Mouse (Mus musculus) monocyte, adult 5-6 weeks (primary cell): ENCODE results near the gene Timm17b. TPM values are rescaled to one million over a fixed set of nuclear protein-coding genes. Genes with fewer than 3 reads are reported as not detected.
"Not testable (repeated sequence)": the region's sequence is repeated elsewhere in the genome, so short reads cannot be mapped to it uniquely, and the experiment has no call there.

ENCODE experiments used
- ATAC-seq: fragments of 153-309, 156-312 bp; replicated peaks from 2 replicates; pipeline ENCODE4 v1.8.0; 2017; ENCODE audit warnings: mild to moderate bottlenecking; ENCODE audit not compliant: low TSS enrichment, insufficient number of reproducible peaks, severe bottlenecking, poor library complexity, low FRiP score
- total RNA-seq: library from RNA; stranded (forward); fragments of 200-1000, 200-491, 200-594 nt; gene quantifications from 3 replicates; pipeline ENCODE4 v1.2.3, GENCODE M21; 2017

The Timm17b gene
- total RNA-seq, 1 experiment from 2014 or later, result 12.0 TPM

DNA sequence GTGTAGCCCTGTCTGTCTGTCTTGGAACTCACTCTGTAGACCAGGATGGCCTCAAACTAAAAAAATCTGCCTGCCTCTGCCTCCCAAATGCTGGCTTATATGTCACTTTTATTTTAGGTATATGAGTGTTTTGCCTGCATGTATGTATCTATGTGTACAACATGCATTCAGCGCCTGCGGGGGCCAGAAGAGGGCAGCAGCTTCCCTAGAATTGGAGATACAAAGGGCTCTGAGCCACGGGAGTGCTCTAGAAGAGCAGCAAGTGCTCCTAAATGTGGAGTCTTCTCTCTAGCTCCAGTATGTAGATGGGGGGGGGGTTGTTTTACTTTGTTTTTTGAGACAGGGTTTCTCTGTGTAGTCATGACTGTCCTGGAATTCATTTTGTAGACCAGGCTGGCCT is 16.5 kb downstream of the Timm17b start:
- ATAC-seq, result 0 out of 2 replicates have a peak, but pooled peaks have one; percentile 47

DNA sequence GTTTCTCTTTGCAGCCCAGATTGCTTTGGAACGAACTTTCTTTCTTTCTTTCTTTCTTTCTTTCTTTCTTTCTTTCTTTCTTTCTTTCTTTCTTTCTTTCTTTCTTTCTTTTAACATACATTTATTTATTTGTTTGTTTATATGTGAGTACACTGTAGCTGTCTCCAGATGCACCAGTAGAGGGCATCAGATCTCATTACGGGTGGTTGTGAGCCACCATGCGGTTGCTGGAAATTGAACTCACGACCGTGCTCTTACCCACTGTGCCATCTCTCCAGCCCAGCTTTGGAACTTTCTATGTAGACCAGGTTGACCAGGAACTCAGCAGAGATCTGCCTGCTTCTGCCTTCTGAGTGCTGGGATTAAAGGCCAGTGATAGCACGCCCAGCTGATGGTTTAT is 18.8 kb downstream of the Timm17b start:
- not testable (repeated sequence) for ATAC-seq

DNA sequence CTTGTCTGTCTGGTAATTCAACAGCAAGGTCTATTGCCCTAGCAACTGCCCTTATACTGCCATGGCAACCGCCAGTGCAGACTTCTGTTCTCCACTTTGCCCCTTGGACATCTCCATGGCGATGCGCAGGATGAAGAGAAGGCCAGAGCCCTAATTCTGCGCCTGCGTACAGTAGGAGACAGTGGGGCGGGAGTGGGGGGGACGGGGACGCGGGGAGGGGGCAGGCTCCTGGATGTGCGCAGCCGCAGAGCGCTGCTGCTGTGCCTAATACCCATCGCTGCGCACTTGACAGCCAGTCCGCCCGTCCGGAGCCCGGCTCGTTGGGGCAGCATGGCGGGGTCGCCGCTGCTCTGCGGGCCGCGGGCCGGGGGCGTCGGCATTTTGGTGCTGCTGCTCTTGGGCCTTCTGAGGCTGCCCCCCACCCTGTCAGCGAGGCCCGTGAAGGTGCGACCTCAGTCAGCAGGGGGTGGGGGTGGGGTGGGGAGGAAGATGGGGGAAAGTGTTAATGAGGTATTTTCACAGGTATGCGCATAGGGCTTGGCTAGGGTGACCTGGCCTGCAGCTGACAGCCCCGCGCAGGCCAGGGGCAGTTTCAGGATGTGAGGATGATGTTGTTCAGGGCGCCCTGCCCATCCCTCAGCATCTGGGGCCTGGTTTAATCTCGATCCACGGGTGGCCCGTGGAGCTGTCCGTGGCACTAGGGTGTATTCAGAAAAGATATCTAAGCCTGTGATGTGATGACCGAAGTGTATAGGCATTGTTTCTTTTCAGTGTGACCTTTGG is 20.6 kb downstream of the Timm17b start, which contains the start of gene Pcsk1n:
Gene Pcsk1n, plus strand, starts transcription at position 222 of the 783 bp plus-strand sequence.
- ATAC-seq, result no peak

DNA sequence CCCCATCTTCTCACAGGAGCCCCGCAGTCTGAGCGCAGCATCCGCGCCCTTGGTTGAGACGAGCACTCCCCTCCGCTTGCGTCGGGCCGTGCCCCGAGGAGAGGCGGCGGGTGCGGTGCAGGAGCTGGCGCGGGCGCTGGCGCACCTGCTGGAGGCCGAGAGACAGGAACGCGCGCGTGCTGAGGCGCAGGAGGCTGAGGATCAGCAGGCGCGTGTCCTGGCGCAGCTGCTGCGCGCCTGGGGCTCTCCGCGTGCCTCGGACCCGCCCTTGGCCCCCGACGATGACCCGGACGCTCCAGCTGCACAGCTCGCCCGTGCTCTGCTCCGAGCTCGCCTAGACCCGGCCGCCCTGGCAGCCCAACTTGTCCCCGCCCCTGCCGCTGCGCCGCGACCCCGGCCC is 22.9 kb downstream of the Timm17b start:
- no peak for ATAC-seq

DNA sequence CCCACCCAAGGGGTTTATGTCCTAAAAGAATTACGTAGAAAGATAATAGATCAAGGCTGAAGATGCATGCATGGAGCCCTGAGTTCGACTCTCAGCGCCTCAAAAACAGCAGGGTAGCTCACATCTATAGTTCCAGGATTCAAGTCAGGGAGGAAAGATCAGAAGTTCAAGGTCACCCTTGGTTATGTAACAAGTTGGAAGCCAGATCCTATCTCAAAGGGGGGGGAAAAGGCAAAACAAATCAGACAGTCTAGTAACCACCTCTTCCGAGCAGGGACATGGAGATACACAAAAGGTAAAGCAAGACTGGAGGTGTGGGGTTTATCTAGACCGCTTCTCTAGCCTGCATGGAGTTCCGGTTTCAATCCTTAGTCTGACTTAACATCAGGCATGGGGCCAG is 27.1 kb downstream of the Timm17b start:
- no peak for ATAC-seq

DNA sequence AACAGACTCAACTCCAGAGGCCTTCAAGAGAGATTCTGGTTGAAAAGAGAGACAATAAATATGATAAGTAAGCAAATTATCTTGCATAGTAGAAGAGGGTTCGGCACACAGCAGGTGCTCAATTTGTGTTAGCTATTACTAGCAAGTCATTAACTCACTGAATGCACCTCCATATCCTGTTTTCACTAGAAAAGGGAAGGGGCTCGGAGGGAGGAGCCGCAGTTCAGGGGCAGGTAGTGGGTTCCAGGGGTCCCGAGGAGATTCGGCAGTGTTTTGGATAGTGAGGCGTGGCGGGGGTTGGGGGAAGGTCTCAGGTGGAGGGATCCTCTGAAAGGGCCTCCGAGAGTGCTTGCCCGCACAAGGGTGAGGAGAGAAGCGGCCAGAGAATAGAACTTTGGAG is 28.0 kb downstream of the Timm17b start:
- ATAC-seq, result no peak

DNA sequence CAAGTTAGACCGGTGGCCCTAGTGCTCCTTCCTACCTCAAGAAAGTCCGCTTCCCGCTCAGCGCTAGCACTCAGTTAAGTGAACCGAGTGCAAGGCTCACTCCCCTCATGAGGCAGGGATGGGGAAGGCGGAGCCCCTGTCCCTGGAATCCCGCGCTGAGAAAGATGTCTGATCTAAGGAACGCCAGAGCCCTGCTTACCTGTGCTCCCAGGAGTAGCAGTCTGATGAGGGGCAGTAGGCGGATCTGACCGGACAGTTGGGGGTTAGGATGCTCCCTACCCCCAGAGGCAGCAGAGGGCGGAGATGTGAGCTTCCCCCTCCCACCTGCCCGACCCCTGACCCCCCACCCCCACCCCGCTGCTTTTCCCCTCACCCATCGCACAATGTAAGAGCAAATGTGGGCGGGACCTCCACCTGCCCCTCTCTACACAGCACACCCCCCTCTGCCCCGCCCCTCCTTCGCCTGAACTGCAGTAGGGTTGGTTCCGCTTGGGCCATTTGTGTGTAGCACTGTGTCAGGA is 29.2 kb downstream of the Timm17b start, which contains the start of gene Eras:
Gene Eras, minus strand, starts transcription at position 338 of the 521 bp plus-strand sequence.
- ATAC-seq, result no peak

DNA sequence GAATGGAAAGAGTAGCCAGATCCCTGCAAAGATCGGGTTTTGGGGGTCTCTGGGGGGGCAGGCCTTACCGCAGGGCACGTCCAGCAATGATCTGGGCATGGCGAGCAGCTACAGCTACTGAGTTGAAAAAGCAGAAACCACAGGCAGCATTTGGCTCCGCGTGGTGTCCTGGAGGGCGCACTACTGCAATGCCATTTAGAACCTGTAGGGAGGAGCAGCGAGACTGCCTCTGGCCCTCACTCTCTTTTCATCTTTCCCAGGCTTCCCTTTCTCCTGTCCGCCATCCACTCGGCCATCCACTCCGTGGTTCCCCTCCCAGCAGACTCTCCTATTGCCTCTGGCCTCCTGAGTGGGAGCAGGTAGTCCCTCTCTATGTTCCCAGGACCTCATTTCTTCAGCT is 37.7 kb downstream of the Timm17b start:
- no peak for ATAC-seq

DNA sequence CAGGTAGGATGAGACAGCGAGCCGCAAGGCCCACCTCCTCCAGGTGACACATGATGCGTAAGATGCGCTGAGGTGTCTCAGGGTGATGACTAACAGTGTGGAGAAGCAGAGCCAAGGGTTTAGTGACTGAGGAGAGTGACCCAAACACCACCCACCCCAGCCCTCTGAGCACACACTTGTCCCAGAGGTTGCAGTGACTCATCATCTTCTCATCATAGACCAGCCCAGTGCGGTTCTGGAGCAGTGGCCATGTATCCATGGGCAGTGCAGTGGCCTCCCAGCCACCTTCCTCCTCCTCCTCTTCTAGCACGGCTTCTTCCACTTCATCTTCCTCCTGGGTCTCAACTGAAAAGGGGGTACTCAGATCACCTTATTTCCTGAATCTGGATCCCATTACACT is 38.5 kb downstream of the Timm17b start:
- ATAC-seq, result no peak

DNA sequence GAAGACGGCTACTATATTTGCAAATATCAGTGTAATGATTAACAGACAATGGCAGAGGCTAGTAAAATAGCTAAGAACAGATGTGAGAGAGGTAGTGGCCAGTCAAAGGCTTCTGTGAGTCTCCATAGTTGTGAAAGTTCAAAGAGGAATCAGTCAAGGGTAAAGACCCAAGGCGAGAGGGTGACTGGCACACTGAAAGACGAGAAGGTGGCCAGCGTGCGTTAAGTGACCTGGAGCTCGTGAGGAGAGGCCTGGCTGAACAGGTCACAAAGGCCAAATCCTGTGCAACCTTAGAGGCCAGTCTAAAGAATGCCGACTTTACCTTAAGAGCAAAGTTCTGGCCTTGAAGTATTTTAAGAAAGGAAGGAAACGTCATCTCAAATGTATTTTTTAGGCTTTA is 46.5 kb downstream of the Timm17b start:
- ATAC-seq, result no peak

DNA sequence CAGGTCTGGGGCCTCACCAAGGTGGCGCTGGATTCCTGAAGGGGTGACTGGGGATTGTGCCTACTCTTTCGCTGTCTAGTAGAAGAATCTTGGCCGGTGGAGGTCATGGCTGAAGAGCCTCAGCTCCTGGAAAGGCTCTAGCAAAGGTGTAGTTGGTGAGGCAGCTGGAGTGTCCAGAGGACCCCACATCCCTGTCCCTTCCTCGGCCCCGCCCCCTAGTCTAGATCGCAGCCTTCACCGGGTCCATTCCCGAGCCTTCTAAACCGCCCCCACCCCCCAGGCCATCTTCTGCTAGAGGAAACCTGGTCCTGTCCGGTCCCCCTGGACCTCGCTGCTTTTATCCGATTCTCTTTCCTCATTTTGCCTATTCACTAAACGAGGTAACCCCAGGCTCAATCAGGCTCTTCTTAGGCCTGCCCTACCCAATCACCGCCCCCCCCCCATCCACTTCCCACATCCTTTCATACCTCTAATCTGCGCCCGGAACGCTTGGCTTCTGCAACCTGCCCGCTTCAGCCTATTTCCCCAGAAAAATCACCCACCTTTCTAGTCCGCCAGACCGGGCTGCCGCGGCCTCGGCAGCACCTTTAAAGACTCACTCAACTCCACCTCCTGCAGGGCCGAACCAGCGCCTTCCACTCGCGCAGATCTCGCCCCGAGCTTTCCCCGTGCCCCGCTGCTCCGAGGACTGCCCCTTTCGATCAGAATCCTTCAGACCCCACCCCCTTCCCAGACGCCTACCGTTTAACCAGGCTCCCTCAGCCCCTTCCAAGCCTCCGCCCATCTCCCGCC is 48.1 kb downstream of the Timm17b start, which contains the start of gene Hdac6:
Gene Hdac6, minus strand, starts transcription at position 782 of the 792 bp plus-strand sequence.
- no peak for ATAC-seq

DNA sequence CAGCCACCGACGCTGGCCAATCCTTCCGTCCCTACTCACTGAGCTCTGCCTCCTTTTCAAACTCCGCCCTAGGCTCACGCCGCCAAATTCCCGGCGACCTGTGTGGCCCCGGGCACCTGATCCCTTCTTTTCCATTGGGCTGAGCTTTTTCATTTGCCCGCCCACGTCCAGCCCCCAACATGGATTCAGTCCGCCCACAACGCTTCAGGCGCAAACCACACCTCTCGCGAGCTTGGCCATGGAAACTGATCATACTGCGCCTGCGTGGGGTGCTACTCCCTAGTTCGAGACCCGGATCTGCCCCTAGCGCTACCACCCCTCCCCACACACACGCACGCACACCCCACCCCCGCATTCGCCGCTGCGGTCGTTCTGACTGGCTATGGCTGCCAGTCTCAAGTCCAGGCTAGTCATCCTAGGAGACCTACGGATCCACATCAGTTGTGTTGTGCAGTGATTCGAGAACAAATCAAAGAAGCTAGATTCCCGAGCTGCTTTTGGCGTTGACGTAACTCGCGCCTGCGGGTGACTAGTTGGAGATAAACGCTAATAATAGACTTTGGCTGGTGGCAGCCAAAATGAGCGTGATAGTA is 48.8 kb downstream of the Timm17b start:
- peak; percentile 97 for ATAC-seq

DNA sequence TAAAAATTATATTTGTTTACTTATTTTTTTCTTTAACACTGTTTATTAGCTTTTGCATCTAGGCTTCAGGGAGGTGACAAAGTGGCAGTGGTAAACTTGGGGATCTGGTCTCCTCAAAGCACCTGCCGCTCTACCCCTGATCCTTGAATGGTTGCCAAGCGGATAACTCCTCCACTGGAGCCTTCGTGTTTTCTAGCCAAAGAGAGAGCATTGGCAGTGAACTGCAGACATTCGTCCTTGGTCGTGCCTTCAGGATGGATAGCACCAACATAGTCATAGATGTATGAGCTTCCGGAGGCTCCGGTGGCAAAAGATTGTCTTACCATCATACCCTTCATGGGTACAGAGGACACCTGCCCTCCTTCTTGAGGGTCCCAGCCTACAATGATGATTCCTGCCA is 50.9 kb downstream of the Timm17b start:
- ATAC-seq, result no peak

Other genes with a start within 250 kb of the Timm17b start
- gene Prickle3, start 242.1 kb upstream of the Timm17b start, total RNA-seq, result 8.0 to 14.9 TPM (median 10.3 TPM) in 3 replicates
- gene Plp2, start 228.0 kb upstream of the Timm17b start, total RNA-seq, result 38.4 to 68.2 TPM (median 39.7 TPM) in 3 replicates
- gene Magix, start 218.1 kb upstream of the Timm17b start, total RNA-seq, result not detected in 3 replicates
- gene Gpkow, start 202.2 kb upstream of the Timm17b start, total RNA-seq, result 46.2 to 57.8 TPM (median 57.1 TPM) in 3 replicates
- gene Wdr45, start 185.0 kb upstream of the Timm17b start, total RNA-seq, result 27.2 to 41.6 TPM (median 36.4 TPM) in 3 replicates
- gene Gm45208, start 177.1 kb upstream of the Timm17b start, total RNA-seq, result 0.75 TPM in 1 of 3 replicates, not detected in the others
- gene Praf2, start 170.9 kb upstream of the Timm17b start, total RNA-seq, result 6.3 to 9.0 TPM (median 6.8 TPM) in 3 replicates
- gene Ccdc120, start 148.5 kb upstream of the Timm17b start, total RNA-seq, result not detected in 3 replicates
- 14.5 to 27.8 TPM (median 20.8 TPM) in 3 replicates for gene Tfe3, start 136.8 kb upstream of the Timm17b start, total RNA-seq
- 67.2 to 156 TPM (median 123 TPM) in 3 replicates for gene Gripap1, start 109.6 kb upstream of the Timm17b start, total RNA-seq
- 1.3 TPM in 1 of 3 replicates, not detected in the others for gene Kcnd1, start 77.1 kb upstream of the Timm17b start, total RNA-seq
- gene Otud5, start 58.0 kb upstream of the Timm17b start, total RNA-seq, result 79.5 to 120 TPM (median 107 TPM) in 3 replicates
- 3.0 to 9.9 TPM (median 3.6 TPM) in 3 replicates for gene Pim2, start 21.1 kb upstream of the Timm17b start, total RNA-seq
- gene Slc35a2, start 15.3 kb upstream of the Timm17b start, total RNA-seq, result 7.9 to 18.1 TPM (median 15.9 TPM) in 3 replicates
- 119 to 165 TPM (median 164 TPM) in 3 replicates for gene Pqbp1, start 88 bp upstream of the Timm17b start, total RNA-seq
- gene Gm10491, start 8.5 kb downstream of the Timm17b start, total RNA-seq, result not detected in 3 replicates
- gene Gm10490, start 10.2 kb downstream of the Timm17b start, total RNA-seq, result not detected in 3 replicates
- gene Pcsk1n, start 20.5 kb downstream of the Timm17b start, total RNA-seq, result not detected in 3 replicates
- not detected in 3 replicates for gene Eras, start 29.2 kb downstream of the Timm17b start, total RNA-seq
- gene Hdac6, start 48.5 kb downstream of the Timm17b start, total RNA-seq, result 3.3 to 4.6 TPM (median 4.1 TPM) in 3 replicates
- 1.4 to 17.9 TPM (median 3.3 TPM) in 3 replicates for gene Gata1, start 78.7 kb downstream of the Timm17b start, total RNA-seq
- gene Glod5, start 119.1 kb downstream of the Timm17b start, total RNA-seq, result not detected in 3 replicates
- gene Suv39h1, start 175.4 kb downstream of the Timm17b start, total RNA-seq, result 19.0 to 19.7 TPM (median 19.1 TPM) in 3 replicates
- gene Was, start 191.1 kb downstream of the Timm17b start, total RNA-seq, result 129 to 156 TPM (median 134 TPM) in 3 replicates
- gene Wdr13, start 233.5 kb downstream of the Timm17b start, total RNA-seq, result 22.2 to 44.8 TPM (median 28.6 TPM) in 3 replicates
- 767 to 1,158 TPM (median 1,044 TPM) in 3 replicates for gene Rbm3, start 246.5 kb downstream of the Timm17b start, total RNA-seq